Mouse (Mus musculus) MEL-GATA-1-ER (cell line): ENCODE data around the gene Prdm16.

Experiments used
- DNase-seq: peaks from one replicate; pipeline ENCODE4 v3.0.0-alpha.2; 2012; ENCODE audit warnings: low read depth; ENCODE audit errors: extremely low read depth

Prdm16 gene

DNA sequence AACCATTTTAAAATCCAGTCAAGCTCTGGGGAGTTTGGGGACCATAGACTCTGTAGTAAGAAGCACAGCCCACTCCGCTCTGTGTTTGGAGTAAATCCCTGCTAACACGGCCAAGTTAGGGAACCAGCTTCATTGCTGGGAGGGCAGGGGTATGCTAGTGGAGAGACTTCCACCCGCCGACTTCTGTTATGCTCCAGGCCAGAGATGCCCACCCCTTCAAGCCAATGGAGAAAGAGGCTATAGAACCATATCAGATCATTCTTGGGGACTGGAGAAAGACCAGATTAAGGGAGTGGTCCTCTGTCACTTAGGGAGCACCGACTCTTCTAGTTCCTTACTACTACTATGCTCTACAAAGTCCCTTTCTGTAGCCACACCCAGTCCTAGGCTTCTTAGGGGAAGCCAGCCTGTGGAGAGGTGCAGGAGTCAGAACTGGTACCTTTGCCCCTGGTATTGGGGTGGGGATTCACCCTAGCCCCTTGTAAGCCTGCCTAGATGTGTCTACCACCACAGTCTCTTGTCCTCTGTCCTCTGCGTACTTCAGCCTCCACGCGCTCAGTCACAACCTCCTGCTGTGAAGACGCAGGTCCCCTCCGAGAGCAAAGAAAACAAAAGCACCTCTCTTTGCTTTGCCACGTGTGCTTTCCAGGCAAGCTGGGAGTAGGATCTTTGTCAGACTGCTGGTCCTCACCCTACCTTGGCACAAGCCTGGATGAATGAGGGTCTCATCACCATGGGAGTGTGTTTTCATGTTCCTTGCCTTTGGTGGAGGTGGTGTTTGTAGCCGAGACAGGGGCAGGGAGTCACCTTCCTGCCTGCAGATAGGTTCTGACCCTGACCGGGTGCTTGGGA, 3.1 kb upstream of the Prdm16 start:
- DNase-seq = no peak

DNA sequence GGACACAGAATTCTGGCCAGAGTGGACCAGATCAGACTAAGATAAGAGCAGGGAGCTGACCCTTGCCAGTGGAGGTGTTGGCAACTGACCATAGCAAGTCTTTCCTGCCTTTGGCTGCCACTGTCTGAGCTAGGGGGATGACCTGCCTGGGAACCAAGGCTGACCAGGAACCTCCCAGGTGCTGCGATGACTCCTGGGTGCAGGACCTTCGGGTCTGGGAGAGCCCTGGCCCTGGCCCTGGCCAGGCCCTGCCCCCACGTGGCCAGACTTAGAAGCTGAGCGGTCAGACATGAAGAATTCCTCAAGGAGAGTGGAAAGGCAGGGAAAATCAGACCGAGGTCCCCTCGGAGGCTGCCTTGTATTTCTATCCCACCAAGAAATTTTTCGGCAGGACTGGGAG, 2.5 kb upstream of the Prdm16 start:
- DNase-seq = no peak

DNA sequence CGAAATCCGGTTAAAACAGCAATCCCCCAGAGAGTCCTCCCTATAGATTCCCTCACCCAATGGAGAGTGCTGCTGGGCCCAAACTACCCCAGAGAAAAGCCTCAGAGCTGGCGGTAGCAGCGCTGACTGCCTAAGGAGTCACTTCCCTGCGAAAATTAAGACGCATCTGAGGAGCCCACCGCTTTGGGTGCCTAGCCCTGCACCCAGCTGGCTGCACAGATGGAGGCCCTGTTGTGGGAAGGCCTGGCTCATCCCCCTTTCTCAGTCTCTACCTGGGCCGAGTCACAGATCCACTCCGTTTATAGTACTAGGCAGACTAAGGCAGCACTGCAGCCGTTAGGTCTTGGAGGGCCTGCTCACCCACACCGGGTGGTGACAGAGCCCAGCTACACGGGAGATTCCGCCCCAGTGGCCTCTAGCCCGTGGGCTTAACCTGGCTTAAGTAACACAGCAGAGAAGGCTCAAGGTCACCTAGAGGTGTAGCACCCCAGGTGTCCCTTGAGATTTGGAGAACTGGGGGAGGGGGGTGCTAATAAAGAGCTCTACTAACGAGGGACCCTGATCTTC, 1.7 kb upstream of the Prdm16 start:
- no peak for DNase-seq

DNA sequence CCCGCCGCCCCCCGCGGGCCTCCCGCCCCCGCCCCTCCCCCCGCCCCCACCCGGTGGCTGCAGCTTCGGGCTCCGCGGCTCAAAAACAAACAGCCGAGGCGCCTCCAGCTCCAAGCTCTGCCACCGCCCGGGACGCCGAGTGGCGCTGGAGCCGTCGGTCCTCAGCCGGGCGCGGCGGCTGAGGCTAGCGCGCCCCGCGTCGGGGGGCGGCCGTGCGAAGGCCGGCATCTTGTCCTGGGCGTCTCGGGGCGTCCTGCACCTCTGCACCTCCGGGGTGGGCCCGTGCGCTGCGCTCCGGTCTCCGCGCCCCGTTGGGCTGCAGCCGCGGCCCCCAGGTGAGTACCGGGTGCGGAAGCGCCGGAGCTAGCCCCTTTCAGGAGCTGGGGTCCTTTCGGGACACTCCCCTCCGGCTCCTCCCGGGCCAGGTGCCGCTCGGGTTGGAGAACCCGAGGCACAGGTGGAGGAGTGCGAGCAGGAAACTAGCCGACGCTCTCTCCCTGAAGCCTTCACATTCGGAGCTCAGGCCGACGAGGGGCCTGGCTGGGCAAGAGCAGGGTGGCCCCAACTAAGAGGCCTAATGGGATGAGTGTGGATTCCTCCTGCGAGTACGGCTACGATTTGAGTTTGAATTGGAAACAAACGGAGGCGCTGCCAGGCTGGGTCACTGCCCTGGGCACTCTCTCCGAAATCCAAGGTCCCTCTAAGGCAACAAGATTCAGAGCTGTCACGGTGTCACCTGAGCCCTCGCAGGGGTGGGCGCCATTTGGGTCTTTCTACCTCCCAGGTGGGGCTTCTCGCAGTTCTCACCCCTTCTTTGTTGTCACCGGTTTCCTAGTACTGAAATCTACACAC, 1.0 kb upstream of the Prdm16 start:
- no peak for DNase-seq

DNA sequence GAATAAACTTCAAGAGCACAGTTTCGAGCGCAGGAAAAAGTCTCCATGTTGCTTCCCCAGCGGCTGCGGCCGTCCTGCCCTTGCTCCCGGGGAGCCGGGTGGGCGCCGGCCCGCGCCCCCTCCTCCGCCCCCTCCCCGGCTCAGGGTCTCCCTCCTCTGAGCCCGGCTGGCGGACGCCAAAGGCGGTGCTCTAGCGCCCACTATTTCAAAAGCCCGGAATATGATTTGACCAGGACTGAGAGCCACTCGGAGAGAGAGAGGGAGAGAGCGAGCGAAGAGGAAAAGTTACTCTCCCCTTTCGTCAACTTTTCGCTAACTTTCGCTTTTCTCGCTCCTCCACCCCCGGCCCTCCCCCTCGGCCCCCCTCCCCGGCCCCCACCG, 630 bp downstream of the Prdm16 start:
- DNase-seq = no peak

DNA sequence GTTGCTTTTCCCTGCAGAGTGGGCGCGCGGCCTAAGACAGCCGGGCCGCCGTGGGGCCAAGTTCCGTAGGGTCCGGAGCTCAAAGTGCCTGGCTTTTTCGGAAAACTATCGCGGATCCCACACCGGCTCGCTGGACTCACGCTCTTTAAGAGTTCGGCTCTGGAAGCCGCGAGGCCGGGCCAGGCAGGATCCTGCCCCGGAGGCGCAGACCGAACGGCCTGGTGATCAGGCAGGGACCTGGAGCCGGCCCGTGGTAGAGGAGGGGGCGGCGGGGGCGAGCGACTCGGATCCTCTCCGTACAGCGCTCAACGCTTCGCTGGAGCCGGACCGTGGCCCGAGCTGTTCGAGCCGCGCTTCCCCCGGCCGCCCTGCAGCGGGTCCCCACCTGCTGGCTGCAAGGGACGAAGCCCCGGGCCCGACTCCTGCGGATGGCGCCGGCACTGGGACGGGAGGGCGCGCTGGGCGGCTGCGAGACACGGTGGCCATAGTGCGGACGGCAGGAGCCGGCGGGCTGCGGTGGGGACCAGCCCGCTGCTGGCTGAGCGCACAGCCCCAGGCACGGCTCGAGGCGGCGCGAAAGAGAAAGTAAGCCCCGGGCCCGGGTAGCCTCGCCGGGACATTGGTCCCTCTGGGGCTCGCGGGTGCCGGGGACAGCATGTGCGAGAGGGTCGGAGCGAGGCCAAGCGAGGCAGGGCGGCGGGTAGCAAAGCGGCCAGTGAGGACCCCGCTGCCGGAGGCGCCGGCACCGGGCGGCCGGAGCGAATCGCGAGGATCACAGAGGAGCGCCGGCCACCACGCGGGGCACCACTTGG, 1.2 kb downstream of the Prdm16 start:
- DNase-seq = no peak

DNA sequence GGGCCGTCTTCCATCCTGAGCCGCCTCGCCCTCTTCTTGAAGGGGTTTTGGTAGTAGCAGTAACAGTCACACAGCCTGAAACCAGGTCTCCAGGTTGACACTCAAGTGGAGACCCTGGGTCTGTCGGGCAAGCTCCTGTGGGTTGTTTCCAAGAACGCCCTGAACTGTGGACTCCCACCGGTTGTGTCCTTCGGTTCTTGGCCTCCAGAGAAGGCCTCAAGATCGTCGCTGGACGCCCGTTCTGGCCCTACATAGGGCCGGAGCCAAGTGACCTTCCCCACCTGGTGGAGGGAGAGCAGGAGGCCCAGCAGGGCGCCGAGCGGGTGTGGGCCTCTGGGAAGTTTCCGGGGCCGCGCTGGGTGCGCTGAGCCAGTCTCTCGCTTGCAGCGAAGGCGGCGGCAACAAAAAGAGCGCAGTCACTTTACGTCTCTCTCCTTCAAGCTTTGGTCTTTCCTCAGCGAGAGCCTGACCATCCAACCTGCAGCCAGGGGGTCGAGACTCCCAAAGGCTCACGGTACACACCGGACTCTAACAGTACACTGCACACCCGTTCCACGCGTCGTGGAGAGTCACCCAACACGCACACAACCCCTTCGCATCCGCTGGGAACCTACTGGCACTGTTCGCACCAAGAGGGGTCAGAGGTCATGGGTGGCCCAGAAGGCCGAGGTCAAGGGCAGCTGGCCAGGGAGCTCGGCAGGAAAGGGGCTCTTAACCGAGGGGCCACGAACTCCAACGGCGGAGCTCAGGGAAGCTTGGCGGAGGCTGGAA, 2.0 kb downstream of the Prdm16 start:
- DNase-seq = no peak

DNA sequence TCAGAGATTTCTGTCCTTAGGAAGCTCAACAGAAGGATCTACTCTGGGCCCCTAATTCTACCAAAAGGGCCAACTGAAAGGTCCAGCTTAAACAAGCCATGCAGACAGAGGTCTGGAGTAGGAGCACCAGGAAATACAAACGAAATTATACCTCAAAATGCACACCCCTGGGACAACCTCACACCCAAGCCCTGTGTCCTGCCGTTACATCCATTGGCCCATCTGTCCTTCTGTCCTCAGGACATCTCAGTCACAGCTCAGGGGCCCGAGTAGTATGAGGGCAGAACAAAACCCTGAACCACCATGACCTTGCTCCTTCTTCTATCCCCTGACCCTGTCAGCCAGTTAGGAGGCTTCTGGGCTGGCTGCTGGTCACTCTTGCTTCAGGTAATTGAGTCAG, 2.7 kb downstream of the Prdm16 start:
- DNase-seq = no peak

DNA sequence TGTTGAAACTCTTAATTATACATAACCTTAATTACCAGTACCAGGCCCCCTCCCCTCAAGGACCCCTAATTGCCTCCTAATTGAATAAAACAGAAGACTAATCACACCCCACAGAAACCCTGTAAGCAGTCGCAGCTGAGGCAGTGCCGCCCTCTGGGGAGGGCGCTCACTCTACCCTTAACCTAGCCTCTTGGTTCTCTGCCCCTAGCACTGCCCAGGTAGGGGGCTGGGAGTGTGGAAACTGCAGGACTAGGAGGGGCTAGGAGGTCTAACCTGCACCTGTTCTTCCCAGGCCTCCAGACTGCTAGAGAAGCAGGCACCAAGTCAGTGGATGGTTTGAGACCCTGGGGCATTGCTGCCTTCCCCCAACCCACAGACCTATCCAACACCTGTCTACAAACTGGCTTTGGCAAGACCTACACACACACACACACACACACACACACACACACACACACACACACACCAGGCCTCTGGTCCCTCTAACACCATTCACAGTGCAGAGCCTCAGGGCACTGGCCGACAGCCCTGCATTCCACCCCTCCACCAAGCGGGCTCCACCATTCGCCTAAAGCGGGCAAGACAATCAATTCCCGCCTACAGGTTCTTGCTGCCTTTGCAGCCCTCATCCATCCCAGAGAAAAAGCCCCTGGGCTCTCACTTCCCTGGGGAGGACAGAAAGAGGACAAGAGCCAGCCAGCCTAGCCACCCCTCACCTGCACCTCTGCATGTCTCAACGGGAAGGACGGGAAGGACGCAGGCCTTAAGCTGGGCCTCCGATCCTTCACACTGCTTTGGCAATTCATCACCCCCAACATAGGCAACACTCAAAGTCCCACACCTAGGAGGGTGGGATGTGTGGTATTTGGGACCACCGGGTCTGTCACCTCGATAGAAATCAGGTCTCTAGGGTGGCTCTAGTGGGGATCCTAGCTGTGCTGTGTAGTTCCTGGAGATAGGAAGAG, 3.6 kb downstream of the Prdm16 start:
- DNase-seq = no peak

DNA sequence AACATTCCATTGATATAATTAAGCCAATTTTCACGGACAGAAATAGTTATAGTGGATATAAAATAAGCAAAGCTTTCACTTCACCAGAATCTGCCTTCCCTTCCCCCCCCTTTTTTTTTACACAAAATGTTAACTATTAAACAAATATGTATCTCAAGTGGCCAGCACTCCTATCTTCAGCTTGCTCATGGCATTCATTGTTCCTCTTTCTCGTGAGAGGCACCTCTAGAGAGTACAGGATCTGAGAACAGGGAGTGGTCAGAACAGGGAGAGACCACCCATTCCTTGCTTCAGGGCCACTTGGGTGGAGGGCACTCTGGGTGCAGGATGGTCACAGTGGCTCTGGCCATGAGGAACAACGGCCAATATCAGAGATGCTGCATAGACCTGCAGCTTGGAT, 5.9 kb downstream of the Prdm16 start:
- no peak for DNase-seq

DNA sequence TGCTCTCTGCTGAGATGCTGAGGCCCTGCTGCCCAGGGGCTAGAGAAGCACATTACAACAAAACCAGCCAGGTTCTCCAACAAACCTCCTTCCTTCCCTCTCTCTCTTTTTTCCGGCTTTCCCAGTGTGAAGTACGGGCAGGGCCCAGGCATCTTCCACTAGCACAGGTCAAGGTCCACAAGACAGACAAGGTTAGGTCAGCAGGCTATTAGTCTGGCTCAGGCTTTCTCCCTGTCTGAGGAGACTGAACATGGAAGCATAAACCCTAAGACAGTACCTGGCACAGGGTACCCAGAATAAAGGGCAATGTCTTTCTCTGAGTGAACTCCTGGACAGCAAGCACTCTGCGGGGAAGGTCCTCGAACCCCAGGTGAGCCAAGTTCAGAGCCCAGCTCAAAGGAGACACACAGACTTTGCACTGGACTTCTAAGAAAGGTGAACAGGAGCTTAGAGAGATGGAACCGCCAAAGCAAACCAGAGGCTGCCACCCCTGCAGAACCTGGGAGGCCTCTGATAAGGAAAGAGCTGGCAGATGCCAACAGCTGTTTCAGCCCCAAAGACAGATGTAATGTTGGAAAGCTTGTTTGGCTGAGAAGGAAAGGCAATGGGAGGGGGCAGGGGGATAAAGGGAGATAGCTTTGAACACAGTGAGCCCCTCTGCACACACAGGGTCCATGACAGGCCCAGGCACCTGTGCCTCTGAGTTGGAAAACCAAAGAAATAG, 9.1 kb downstream of the Prdm16 start:
- DNase-seq = no peak

DNA sequence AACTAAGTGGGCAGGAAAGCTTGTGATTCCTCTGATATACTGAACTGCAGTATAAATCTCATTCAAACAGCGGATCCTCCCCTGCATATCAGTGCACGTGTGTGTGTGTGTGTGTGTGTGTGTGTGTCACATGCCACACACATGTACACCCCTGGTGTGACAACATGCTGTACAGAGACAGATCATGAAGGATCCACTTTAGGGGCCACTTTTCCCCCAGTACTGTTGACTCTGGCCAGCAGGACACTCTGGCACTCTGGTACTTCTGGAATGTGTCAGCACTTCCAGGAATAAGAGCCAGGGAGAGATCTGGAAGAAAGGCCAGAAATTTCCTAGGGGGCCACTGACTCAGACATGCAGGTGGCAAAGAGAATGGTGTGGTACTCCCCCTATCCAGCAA, 10.4 kb downstream of the Prdm16 start:
- no peak for DNase-seq

DNA sequence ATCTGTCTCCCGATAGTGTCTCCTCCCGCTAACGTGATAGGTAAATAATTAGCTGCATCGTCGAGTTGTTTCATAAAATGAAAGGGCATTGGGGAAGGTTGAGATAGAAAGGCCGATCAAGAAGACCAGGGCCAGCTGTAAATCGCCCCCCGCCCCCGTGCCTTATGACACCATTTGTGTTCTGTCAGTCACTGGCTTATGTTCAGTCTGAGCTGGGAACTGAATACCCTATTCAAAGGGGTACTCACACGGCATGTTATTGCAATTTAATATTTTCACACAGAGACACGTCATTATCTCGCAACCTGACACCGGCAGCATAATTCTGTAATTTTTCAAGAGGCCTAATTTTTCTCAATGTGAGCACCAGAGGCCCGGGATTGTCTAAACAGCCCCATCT, 11.0 kb downstream of the Prdm16 start:
- DNase-seq = no peak

DNA sequence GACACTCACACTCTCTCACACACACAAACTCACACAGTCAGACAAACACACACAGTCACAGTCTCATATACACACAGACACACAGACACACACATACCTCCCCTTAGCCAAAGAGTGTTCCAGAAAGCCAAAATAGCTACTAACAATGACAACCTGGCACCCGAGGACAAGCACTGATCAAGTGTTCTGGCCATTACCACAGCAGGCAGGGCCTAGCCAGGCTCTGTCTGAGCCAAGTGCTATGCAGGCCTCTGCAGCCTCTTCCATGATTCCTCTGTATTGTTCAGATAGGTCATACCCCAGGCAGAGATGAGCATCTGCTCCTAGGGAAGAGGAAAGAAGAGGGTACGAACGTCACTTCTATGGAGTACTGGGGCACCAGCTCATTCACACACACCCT, 13.4 kb downstream of the Prdm16 start:
- DNase-seq = no peak

DNA sequence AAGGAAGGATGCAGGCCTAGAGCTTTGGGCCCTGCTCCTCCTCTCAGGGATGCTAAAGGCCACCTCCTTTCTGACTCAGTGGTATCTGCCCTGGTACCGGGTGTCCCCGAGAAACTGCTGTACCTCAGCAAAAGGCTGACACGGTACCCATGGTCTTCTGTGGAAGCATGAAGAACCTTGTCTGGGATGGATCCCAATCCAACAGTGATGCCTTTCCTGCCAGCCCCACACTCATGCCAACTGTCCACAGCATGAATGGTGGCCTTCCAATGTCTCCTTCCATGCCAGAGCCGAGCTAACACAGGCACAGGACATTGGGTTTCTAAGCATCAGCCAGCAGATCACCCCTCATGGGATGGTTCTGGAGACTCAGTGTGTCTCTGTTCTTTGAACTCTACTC, 14.2 kb downstream of the Prdm16 start:
- no peak for DNase-seq

DNA sequence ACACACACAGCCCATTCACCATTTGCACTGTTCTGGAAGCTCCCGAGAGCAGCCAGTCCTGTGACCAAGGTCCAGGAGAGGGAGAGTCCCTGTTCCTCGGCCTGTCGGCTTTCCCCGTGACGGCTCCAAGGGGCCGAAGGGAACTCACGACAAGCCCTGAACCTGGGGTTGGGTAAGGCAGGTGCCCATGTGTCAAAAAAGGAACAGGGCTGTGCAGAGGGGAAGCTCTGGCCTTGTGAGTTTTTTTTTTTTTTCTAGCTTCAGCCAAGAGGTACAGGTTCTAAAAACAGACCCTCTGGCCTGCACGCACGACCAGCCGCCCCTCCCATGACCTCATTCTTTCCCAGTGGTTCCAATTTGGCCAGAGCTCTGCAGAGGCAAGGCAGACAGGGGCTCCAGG, 25.5 kb downstream of the Prdm16 start:
- no peak for DNase-seq

DNA sequence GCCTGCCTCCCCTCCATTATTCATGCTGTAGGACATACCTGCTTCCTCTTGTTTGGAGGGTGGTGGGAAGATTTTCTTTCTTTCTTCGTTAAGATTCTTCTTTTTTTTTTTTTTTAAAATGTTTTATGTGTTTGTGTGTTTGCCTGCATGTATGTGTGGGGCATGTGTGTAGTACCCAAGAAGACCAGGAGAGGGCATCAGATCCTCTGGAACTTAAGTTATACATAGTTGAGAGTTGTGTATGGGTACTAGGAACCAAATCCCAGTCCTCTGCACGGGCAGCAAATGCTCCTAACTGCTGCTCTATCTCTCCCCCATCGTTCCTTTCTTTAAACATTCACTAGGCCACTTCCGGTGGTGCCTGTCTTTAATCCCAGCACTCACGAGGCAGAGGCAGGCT, 28.9 kb downstream of the Prdm16 start:
- DNase-seq = no peak

DNA sequence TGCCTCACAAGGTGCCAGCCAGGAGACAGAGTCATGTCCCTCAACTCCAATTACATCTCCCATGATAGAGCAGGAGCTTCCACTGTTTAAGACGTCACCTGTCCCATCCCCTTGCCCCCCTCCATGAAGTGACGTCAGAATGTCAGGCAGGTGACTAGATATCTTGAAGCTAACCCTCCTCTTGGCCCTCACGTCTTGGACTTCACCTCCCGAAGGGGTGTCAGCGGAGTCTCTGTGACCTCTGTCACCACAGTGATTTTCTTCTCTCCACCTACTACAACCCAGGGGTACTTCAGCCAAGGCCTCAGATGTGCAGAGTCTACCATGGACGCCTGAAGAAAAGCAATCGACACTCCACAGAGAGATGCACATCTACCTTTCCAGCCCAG, 32.2 kb downstream of the Prdm16 start:
- DNase-seq = no peak
